Mouse (Mus musculus) liver, postnatal 0 days (tissue): ENCODE measurements around the gene Rcn1. TPM values are rescaled to one million over a fixed set of nuclear protein-coding genes. Genes with fewer than 3 reads are reported as not detected.

Experiments used
- ATAC-seq: fragments of 200-750 bp; cut with Nextera tagmentation; 2 replicates; pipeline ENCODE4 v1.8.0; 2017; ENCODE audit warnings: mild to moderate bottlenecking, moderate library complexity
- DNase-seq: peaks from one replicate; pipeline ENCODE4 v3.0.0-alpha.2; 2016
- H3K27ac ChIP-seq: fragments of 300-500 bp; sonication (generic); 2 replicates; pipeline ENCODE4 v1.5.1; 2014; ENCODE audit warnings: antibody characterized with exemption, moderate library complexity, mild to moderate bottlenecking, low read depth
- H3K27me3 ChIP-seq: fragments of 300-500 bp; sonication (generic); 2 replicates; pipeline ENCODE4 v1.6.1; 2014; ENCODE audit warnings: low read length, control low read depth, mixed read lengths; ENCODE audit not compliant: insufficient read depth
- H3K36me3 ChIP-seq: fragments of 300-500 bp; sonication (generic); replicated peaks from 2 replicates; pipeline ENCODE4 v1.6.1; 2014; ENCODE audit warnings: mild to moderate bottlenecking, control low read depth, low read length, moderate library complexity, mixed read lengths; ENCODE audit not compliant: insufficient read depth
- H3K4me1 ChIP-seq: fragments of 300-500 bp; sonication (generic); 2 replicates; pipeline ENCODE4 v1.6.1; 2014; ENCODE audit warnings: antibody characterized with exemption, mild to moderate bottlenecking, control low read depth; ENCODE audit not compliant: insufficient read depth
- H3K4me2 ChIP-seq: fragments of 300-500 bp; sonication (generic); 2 replicates; pipeline ENCODE4 v1.6.1; 2014; ENCODE audit warnings: low read depth, mild to moderate bottlenecking, low read length, moderate library complexity, mixed read lengths
- H3K4me3 ChIP-seq: fragments of 300-500 bp; sonication (generic); 2 replicates; pipeline ENCODE4 v1.5.1; 2014; ENCODE audit warnings: low read depth, low read length
- H3K9ac ChIP-seq: fragments of 300-500 bp; sonication (generic); replicated peaks from 2 replicates; pipeline ENCODE4 v1.6.1; 2014; ENCODE audit warnings: mild to moderate bottlenecking, moderate library complexity
- H3K9me3 ChIP-seq: fragments of 300-500 bp; sonication (generic); 2 replicates; pipeline ENCODE4 v1.6.1; 2016; ENCODE audit warnings: mild to moderate bottlenecking, control low read depth, low read length, mixed read lengths
- CTCF ChIP-seq: sonication (generic); IDR thresholded peaks from 2 replicates; pipeline ENCODE4 v1.5.1; 2016; ENCODE audit warnings: antibody characterized with exemption, low read depth
- EP300 ChIP-seq: IDR thresholded peaks from 2 replicates; pipeline ENCODE4 v1.6.1; 2016; ENCODE audit warnings: antibody characterized with exemption, low read depth, mild to moderate bottlenecking
- WGBS: fragments of 180-500 bp; shearing (Covaris S2); extraction: QIAGEN DNeasy Blood & Tissue Kit; methylation state at CpG from one replicate; pipeline ENCODE4 v1.1.7; 2014; ENCODE audit not compliant: insufficient replicate concordance; 5-methylcytosine and 5-hydroxymethylcytosine counted together
- polyA plus RNA-seq: library from polyadenylated mRNA; unstranded; fragments of >200 nt; fragmentation: Nextera tagmentation; extraction: Ambion mirVana; gene quantifications from 2 replicates; pipeline ENCODE4 v1.2.1, GENCODE M21; 2015

The Rcn1 gene
- polyA plus RNA-seq, 1 experiment from 2014 or later, result 8.6 TPM

- WGBS, result 51% methylated on average over 6 of the region's 6 CpGs
- TF ChIP-seq CTCF, result no peak
Measured at GRCm38 (mm10) chr2:105429899-105430298, 30.8 kb upstream of the Rcn1 start.

GRCm38 (mm10) chr2:105428467-105428866, 29.3 kb upstream of the Rcn1 start:
- DNase-seq (no peak), ATAC-seq (no peak)
- 0 out of 2 replicates have a peak, but pooled peaks cover 4% of the 10 kb centered on the region for H3K27me3 ChIP-seq
- no peak overlapping the region for H3K27ac ChIP-seq
- TF ChIP-seq EP300 (no peak), CTCF (no peak)
- H3K9me3 ChIP-seq, result no peaks in the 10 kb centered on the region
- H3K9ac ChIP-seq, result no peak overlapping the region
- H3K4me1 ChIP-seq, result no peaks in the 10 kb centered on the region
- 26% methylated on average over 6 of the region's 6 CpGs for WGBS
- H3K4me3 ChIP-seq, result no peak overlapping the region
- H3K4me2 ChIP-seq, result no peak overlapping the region
- no peaks in the 10 kb centered on the region for H3K36me3 ChIP-seq

More at GRCm38 (mm10) chr2:105429899-105430298, 30.8 kb upstream of the Rcn1 start:
- DNase-seq, result no peak
- Histone ChIP-seq H3K36me3 (no peaks in the 10 kb centered on the region), H3K9ac (no peak overlapping the region), H3K9me3 (no peaks in the 10 kb centered on the region), H3K27ac (no peak overlapping the region), H3K27me3 (0 out of 2 replicates have a peak, but pooled peaks cover 4% of the 10 kb centered on the region), H3K4me3 (no peak overlapping the region), H3K4me1 (no peaks in the 10 kb centered on the region), H3K4me2 (no peak overlapping the region)
- ATAC-seq, result no peak

- 2% methylated on average over 12 of the region's 12 CpGs for WGBS
- Histone ChIP-seq H3K27ac (no peak overlapping the region), H3K4me1 (no peaks in the 10 kb centered on the region), H3K9ac (no peak overlapping the region), H3K4me3 (no peak overlapping the region), H3K36me3 (no peaks in the 10 kb centered on the region), H3K4me2 (peak overlapping the region; percentile 2; the same call in 1 of the 2 replicates), H3K27me3 (0 out of 2 replicates have a peak, but pooled peaks cover 4% of the 10 kb centered on the region), H3K9me3 (no peaks in the 10 kb centered on the region)
- DNase-seq (peak; percentile 68), ATAC-seq (no peak)
- TF ChIP-seq EP300 (no peak), CTCF (peak; percentile 89)
Measured at GRCm38 (mm10) chr2:105428029-105428428, 28.9 kb upstream of the Rcn1 start.

- no peaks in the 10 kb centered on the region for H3K4me1 ChIP-seq
- H3K9ac ChIP-seq, result no peak overlapping the region
- 43% methylated on average over 8 of the region's 8 CpGs for WGBS
- TF ChIP-seq EP300, result no peak
- TF ChIP-seq CTCF, result no peak
- no peak for DNase-seq
- no peak for ATAC-seq
- H3K4me2 ChIP-seq, result peak overlapping the region; percentile 18; the same call in 1 of the 2 replicates
- H3K9me3 ChIP-seq, result no peaks in the 10 kb centered on the region
- H3K4me3 ChIP-seq, result no peak overlapping the region
- H3K27me3 ChIP-seq, result 0 out of 2 replicates have a peak, but pooled peaks cover 4% of the 10 kb centered on the region
- no peak overlapping the region for H3K27ac ChIP-seq
- no peaks in the 10 kb centered on the region for H3K36me3 ChIP-seq
Measured at GRCm38 (mm10) chr2:105427447-105427846, 28.3 kb upstream of the Rcn1 start.

DNA sequence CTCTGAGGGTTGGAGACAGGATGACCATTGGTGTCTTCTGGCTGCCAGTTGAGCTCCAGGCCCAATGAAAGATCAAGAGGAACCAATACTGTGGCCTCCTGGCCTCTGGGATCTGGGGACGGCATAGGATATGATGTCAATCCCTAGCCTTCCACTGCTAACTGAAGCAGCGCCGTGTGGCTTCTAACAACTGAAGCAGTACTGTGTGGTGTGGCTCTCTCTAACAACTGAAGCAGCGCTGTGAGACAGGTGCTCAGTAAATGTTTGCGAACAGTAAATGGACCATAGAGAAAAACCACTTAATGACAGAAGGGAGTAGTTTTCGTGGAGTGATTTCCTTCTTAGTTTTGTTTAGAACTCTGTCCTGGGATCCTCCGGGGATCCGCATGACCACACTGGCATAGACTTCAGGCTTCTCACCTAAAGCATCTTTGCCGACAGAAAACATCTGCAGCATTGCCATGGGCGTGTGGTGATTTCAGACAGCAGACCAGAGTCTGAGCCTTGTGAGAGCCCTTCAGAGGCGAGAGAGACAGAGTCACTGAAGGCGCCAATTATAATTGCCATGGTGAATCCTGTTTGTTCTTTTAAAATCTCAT, 19.6 kb upstream of the Rcn1 start:
- TF ChIP-seq EP300 (no peak), CTCF (no peak)
- Histone ChIP-seq H3K4me1 (no peaks in the 10 kb centered on the region), H3K27me3 (no peaks in the 10 kb centered on the region), H3K36me3 (no peaks in the 10 kb centered on the region), H3K9ac (no peak overlapping the region), H3K27ac (no peak overlapping the region), H3K4me2 (no peak overlapping the region), H3K9me3 (no peaks in the 10 kb centered on the region), H3K4me3 (no peak overlapping the region)
- DNase-seq (no peak), ATAC-seq (no peak)
- WGBS, result 83% methylated on average over 12 of the region's 12 CpGs

DNA sequence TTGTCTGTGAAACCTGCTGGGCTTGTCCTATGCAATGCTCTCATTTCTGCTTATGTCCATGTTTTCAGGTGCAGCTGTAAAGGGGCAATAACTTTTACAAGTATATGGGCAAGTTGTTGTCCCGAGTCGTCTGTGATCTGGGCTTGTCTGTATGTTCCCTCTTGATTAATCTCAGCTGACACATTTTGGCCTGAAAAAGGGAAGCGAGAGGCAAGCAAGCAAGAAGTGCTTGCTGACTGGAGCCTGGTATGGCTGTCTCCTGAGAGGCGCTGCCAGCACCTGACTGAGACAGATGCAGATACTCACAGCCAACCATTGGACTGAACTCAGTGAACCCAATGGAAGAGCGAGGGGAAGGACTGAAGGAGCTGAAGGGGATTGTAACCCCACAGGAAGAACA, 18.5 kb upstream of the Rcn1 start:
- Histone ChIP-seq H3K4me1 (no peaks in the 10 kb centered on the region), H3K27me3 (no peaks in the 10 kb centered on the region), H3K9me3 (no peaks in the 10 kb centered on the region), H3K4me3 (no peak overlapping the region), H3K9ac (no peak overlapping the region), H3K36me3 (no peaks in the 10 kb centered on the region), H3K27ac (no peak overlapping the region), H3K4me2 (no peak overlapping the region)
- 39% methylated on average over 5 of the region's 5 CpGs for WGBS
- DNase-seq, result no peak
- TF ChIP-seq CTCF (no peak), EP300 (no peak)
- ATAC-seq, result no peak
